ENCODE assay signal across 15 mouse cellular contexts in genomic region chr11:31823513-31823912, GRCm38 (mm10).
"Had no signal": no experiment of that assay in that cellular context is flagged by ENCODE, and none has a peak within 500 bp of the region (broad histone marks: within the 10 kb centered on the region; RNA-seq: fewer than 3 reads in every experiment).

No protein-coding gene starts in this region.

- H3K27me3 ChIP-seq: limb, embryonic 15.5 days; neural tube, embryonic 15.5 days had no signal

- H3K36me3 ChIP-seq: limb, embryonic 15.5 days; midbrain, embryonic 10.5 days; neural tube, embryonic 15.5 days had no signal

- H3K27ac ChIP-seq: limb, embryonic 15.5 days; midbrain, embryonic 10.5 days; neural tube, embryonic 15.5 days had no signal

- H3K9me3 ChIP-seq: limb, embryonic 15.5 days; midbrain, embryonic 10.5 days; neural tube, embryonic 15.5 days had no signal

- H3K9ac ChIP-seq: limb, embryonic 15.5 days; lung, embryonic 14.5 days; neural tube, embryonic 15.5 days had no signal

- H3K4me3 ChIP-seq: limb, embryonic 15.5 days; midbrain, embryonic 10.5 days; myocyte; neural tube, embryonic 15.5 days had no signal

- H3K4me2 ChIP-seq: limb, embryonic 15.5 days; lung, embryonic 14.5 days; neural tube, embryonic 15.5 days had no signal

- DNase-seq: kidney, adult 11 months; layer of hippocampus, adult 9-11 months; layer of hippocampus, postnatal 36 days; lung, embryonic 14.5 days; lung, postnatal 10 days; lung, postnatal 4 days; midbrain, embryonic 14.5 days; right cerebral cortex, adult 18-20 months; right cerebral cortex, postnatal 25 days; thymus, adult 2 months; thymus, postnatal 25 days had no signal
